Comparison of ENCODE assay signal across 8 mouse cellular contexts in the genomic region with DNA sequence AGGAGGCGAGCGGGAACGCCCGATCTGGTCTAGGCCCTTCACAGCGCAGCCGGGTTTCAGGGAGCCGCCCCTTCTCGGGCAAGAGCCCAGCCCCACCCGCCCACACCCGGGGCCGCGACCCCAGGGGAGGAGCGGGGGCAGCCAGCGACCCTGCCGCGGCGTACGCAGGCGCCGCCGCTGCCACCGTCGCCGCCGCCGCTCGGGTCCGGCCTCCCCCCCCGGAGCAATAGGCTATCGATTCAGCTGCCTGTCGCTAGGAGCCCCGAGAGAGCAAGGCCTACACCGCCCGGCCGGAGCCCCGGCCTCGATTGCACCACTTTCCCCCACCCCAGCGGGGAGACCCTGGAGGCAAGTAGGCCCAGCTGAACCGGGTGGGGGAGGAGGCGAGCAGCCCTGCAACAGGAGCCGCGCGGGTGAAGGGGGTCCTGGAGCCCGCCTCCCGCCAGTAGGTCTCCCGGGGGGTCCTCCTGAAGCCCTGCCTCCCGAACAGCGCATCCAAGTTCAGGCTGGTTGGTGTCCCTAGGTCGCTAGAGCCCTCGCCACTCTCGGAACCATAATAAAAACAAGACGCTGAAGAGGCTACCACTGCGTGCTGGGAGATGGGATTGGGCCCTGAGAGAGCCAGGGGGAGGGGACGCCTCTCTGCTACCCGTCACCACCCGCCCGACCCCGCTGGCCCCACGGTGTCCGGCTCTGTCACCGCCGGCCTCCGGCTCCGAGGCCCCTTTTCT. TPM values are rescaled to one million over a fixed set of nuclear protein-coding genes. Genes with fewer than 3 reads are reported as not detected.
DNase-seq lines count a peak whose midpoint lies in the region; ATAC-seq and TF ChIP-seq lines count a peak whose summit lies in the region.

No protein-coding gene starts in this region.

- no peaks in the 10 kb centered on the region for H3K27me3 ChIP-seq in hindbrain, postnatal 0 days (ENCODE audit: insufficient read depth, low read length)

- WGBS in hindbrain, postnatal 0 days: 1% methylated on average over 39 of the region's 64 CpGs

- peak; percentile 58 for ATAC-seq in common myeloid progenitor, adult 5-6 weeks (replicated peaks; ENCODE audit: low read depth, poor library complexity, severe bottlenecking)
- peak; percentile 83 for ATAC-seq in hindbrain, postnatal 0 days

- no peaks in the 10 kb centered on the region for H3K9me3 ChIP-seq in hindbrain, postnatal 0 days (ENCODE audit: low read length)

- H3K27ac ChIP-seq in hindbrain, postnatal 0 days: peak overlapping the region; percentile 98

- peak; percentile 44 for TF ChIP-seq CTCF in hindbrain, postnatal 0 days (IDR thresholded peaks at IDR 0.05; ENCODE audit: low read depth)

- H3K4me2 ChIP-seq in hindbrain, postnatal 0 days (ENCODE audit: low read depth, low read length): peak overlapping the region; percentile 74

- H3K36me3 ChIP-seq in hindbrain, postnatal 0 days (ENCODE audit: insufficient read depth, low read length): no peaks in the 10 kb centered on the region

- H3K9ac ChIP-seq in hindbrain, postnatal 0 days (replicated peaks; ENCODE audit: low read length): peak overlapping the region; percentile 93

- DNase-seq in ZHBTc4 (ENCODE audit: low read depth, low spot score): peak; percentile 86
- DNase-seq in gastrocnemius, adult 8-10 months (ENCODE audit: low spot score in 2 of 2): peak; percentile 33 to 63
- peak; percentile 81 for DNase-seq in hindbrain, postnatal 0 days (ENCODE audit: low spot score)
- peak; percentile 49 to 65 for DNase-seq in left cerebral cortex, adult 18-20 months (ENCODE audit: low spot score in 2 of 2)
- DNase-seq in lung, postnatal 4 days: peak; percentile 83 to 85
- DNase-seq in retina, postnatal 1 day: peak; percentile 91
- DNase-seq in thymus, postnatal 4 days: peak; percentile 81

- H3K4me1 ChIP-seq in hindbrain, postnatal 0 days (ENCODE audit: insufficient read depth, low read length): peaks cover 11% of the 10 kb centered on the region

- H3K4me3 ChIP-seq in hindbrain, postnatal 0 days (ENCODE audit: low read length): peak overlapping the region; percentile 94

RNA-seq across cellular contexts. Expression of a gene that starts 1.3 kb away (rescaled TPM):
- 19.0 and 19.2 TPM in 2 replicates for total RNA-seq in common myeloid progenitor, adult 5-6 weeks (2017)
- total RNA-seq in gastrocnemius, adult 8-10 months (2022): 10 to 100 TPM; 45.9 to 66.0 (median 50.9) TPM
- 53.0 and 55.5 TPM in 2 replicates for total RNA-seq in hindbrain, postnatal 0 days (2014; rRNA removed)
- 18.6 and 19.6 TPM in 2 replicates for polyA plus RNA-seq in hindbrain, postnatal 0 days (2015; fragmentation: Nextera tagmentation; extraction: Ambion mirVana)
- total RNA-seq in left cerebral cortex, adult 18-20 months (2021): 10 to 100 TPM; 70.9 to 74.1 TPM

RNA-seq across cellular contexts. Expression of a gene that starts 27.8 kb away (rescaled TPM):
- total RNA-seq in common myeloid progenitor, adult 5-6 weeks (2017): 11.9 and 17.7 TPM in 2 replicates
- 10 to 100 TPM; 30.6 to 39.1 (median 34.5) TPM for total RNA-seq in gastrocnemius, adult 8-10 months (2022)
- total RNA-seq in hindbrain, postnatal 0 days (2014; rRNA removed): 25.2 and 30.6 TPM in 2 replicates
- 26.3 and 29.9 TPM in 2 replicates for polyA plus RNA-seq in hindbrain, postnatal 0 days (2015; fragmentation: Nextera tagmentation; extraction: Ambion mirVana)
- total RNA-seq in left cerebral cortex, adult 18-20 months (2021): 100 to 1,000 TPM; 108 to 112 TPM

Comparison
In these comparisons a context has a peak if more than half of its experiments do, and no peak if none do; other contexts are left out.
1. Peak in every context shown above with its lines: DNase-seq, ATAC-seq, H3K4me3 ChIP-seq and H3K27ac ChIP-seq.